Mouse (Mus musculus) stomach, embryonic 16.5 days (tissue): ENCODE measurements around the gene Nup210. TPM values are rescaled to one million over a fixed set of nuclear protein-coding genes. Genes with fewer than 3 reads are reported as not detected.
A peak's percentile ranks its signal among the peaks of the same experiment; 100 is the strongest.
"Not testable (repeated sequence)": the region's sequence is repeated elsewhere in the genome, so short reads cannot be mapped to it uniquely, and the experiment has no call there.

Experiments used
- ATAC-seq: fragments of 200-750 bp; cut with Nextera tagmentation; 2 replicates; pipeline ENCODE4 v1.8.0; 2017; ENCODE audit warnings: moderate number of reproducible peaks, moderate TSS enrichment; ENCODE audit not compliant: insufficient read depth, low FRiP score
- H3K27ac ChIP-seq: fragments of 300-500 bp; sonication (generic); 2 replicates; pipeline ENCODE4 v1.5.1; 2014; ENCODE audit warnings: low read length
- H3K27me3 ChIP-seq: fragments of 300-500 bp; sonication (generic); 2 replicates; pipeline ENCODE4 v1.6.1; 2014; ENCODE audit warnings: low read length, control low read depth, mixed read lengths; ENCODE audit not compliant: control insufficient read depth, insufficient read depth
- H3K36me3 ChIP-seq: fragments of 300-500 bp; sonication (generic); 2 replicates; pipeline ENCODE4 v1.6.1; 2014; ENCODE audit warnings: low read length; ENCODE audit not compliant: control insufficient read depth, insufficient read depth
- H3K4me1 ChIP-seq: fragments of 300-500 bp; sonication (generic); 2 replicates; pipeline ENCODE4 v1.6.1; 2014; ENCODE audit warnings: low read length, control low read depth, mixed read lengths; ENCODE audit not compliant: control insufficient read depth, insufficient read depth
- H3K4me2 ChIP-seq: fragments of 300-500 bp; sonication (generic); 2 replicates; pipeline ENCODE4 v1.6.1; 2014; ENCODE audit warnings: low read depth, low read length, mixed read lengths
- H3K4me3 ChIP-seq: fragments of 300-500 bp; sonication (generic); replicated peaks from 2 replicates; pipeline ENCODE4 v1.5.1; 2014; ENCODE audit warnings: mild to moderate bottlenecking, low read length
- H3K9ac ChIP-seq: fragments of 300-500 bp; sonication (generic); 2 replicates; pipeline ENCODE4 v1.6.1; 2014; ENCODE audit warnings: low read length
- H3K9me3 ChIP-seq: fragments of 300-500 bp; sonication (generic); replicated peaks from 2 replicates; pipeline ENCODE4 v1.6.1; 2016; ENCODE audit warnings: low read length, control low read depth; ENCODE audit not compliant: control insufficient read depth
- WGBS: fragments of 180-500 bp; shearing (Covaris S2); extraction: QIAGEN DNeasy Blood & Tissue Kit; methylation state at CpG from one replicate; pipeline ENCODE4 v1.1.7; 2014; 5-methylcytosine and 5-hydroxymethylcytosine counted together
- polyA plus RNA-seq: library from polyadenylated mRNA; unstranded; fragments of >200 nt; fragmentation: Nextera tagmentation; extraction: Ambion mirVana; gene quantifications from 2 replicates; pipeline ENCODE4 v1.2.1, GENCODE M21; 2015

Nup210 gene
- polyA plus RNA-seq, 1 experiment from 2014 or later: 12.9 TPM

GRCm38 (mm10) chr6:91111141-91111953, 5.3 kb downstream of the Nup210 start:
- Histone ChIP-seq H3K9me3 (no peaks in the 10 kb centered on the region), H3K27ac (no peak overlapping the region), H3K9ac (no peak overlapping the region), H3K4me2 (no peak overlapping the region), H3K4me1 (peaks cover 14% of the 10 kb centered on the region; the same call in 1 of the 2 replicates), H3K27me3 (no peaks in the 10 kb centered on the region), H3K36me3 (no peaks in the 10 kb centered on the region), H3K4me3 (no peak overlapping the region)
- ATAC-seq: no peak
- 70% methylated on average over 10 of the region's 10 CpGs for WGBS

GRCm38 (mm10) chr6:91110323-91111020, 6.2 kb downstream of the Nup210 start:
- H3K27me3 ChIP-seq: no peaks in the 10 kb centered on the region
- 57% methylated on average over 13 of the region's 13 CpGs for WGBS
- H3K4me3 ChIP-seq: no peak overlapping the region
- H3K9ac ChIP-seq: 0 out of 2 replicates have a peak overlapping the region, but pooled peaks have one; percentile 21
- H3K4me2 ChIP-seq: 0 out of 2 replicates have a peak overlapping the region, but pooled peaks have one; percentile 4
- H3K27ac ChIP-seq: no peak overlapping the region
- H3K4me1 ChIP-seq: peaks cover 6% of the 10 kb centered on the region; the same call in 1 of the 2 replicates
- no peak for ATAC-seq
- no peaks in the 10 kb centered on the region for H3K36me3 ChIP-seq
- no peaks in the 10 kb centered on the region for H3K9me3 ChIP-seq

- no peaks in the 10 kb centered on the region for H3K27me3 ChIP-seq
- no peak for ATAC-seq
These were observed 7.1 kb downstream of the Nup210 start for GRCm38 (mm10) chr6:91109489-91109888.

GRCm38 (mm10) chr6:91108917-91109450, 7.6 kb downstream of the Nup210 start:
- Histone ChIP-seq H3K36me3 (no peaks in the 10 kb centered on the region), H3K4me2 (no peak overlapping the region), H3K9ac (no peak overlapping the region), H3K4me1 (peaks cover 4% of the 10 kb centered on the region; the same call in 1 of the 2 replicates), H3K27ac (no peak overlapping the region), H3K4me3 (no peak overlapping the region), H3K9me3 (no peaks in the 10 kb centered on the region), H3K27me3 (no peaks in the 10 kb centered on the region)
- no peak for ATAC-seq
- 90% methylated on average over 2 of the region's 2 CpGs for WGBS

More at GRCm38 (mm10) chr6:91109489-91109888, 7.1 kb downstream of the Nup210 start:
- H3K4me3 ChIP-seq: no peak overlapping the region
- peaks cover 3% of the 10 kb centered on the region; the same call in 1 of the 2 replicates for H3K4me1 ChIP-seq
- no peaks in the 10 kb centered on the region for H3K36me3 ChIP-seq
- no peak overlapping the region for H3K27ac ChIP-seq
- no peaks in the 10 kb centered on the region for H3K9me3 ChIP-seq
- H3K4me2 ChIP-seq: no peak overlapping the region
- no peak overlapping the region for H3K9ac ChIP-seq

- Histone ChIP-seq H3K4me3 (no peak overlapping the region), H3K4me2 (no peak overlapping the region), H3K27me3 (no peaks in the 10 kb centered on the region), H3K9me3 (no peaks in the 10 kb centered on the region), H3K36me3 (no peaks in the 10 kb centered on the region), H3K27ac (no peak overlapping the region), H3K9ac (no peak overlapping the region), H3K4me1 (peaks cover 4% of the 10 kb centered on the region; the same call in 1 of the 2 replicates)
- ATAC-seq: no peak
- WGBS: 76% methylated on average over 3 of the region's 3 CpGs
These were observed 8.2 kb downstream of the Nup210 start for GRCm38 (mm10) chr6:91108301-91108916.

GRCm38 (mm10) chr6:91105400-91106129, 11.1 kb downstream of the Nup210 start:
- ATAC-seq: no peak
- Histone ChIP-seq H3K27me3 (no peaks in the 10 kb centered on the region), H3K4me3 (no peak overlapping the region), H3K9me3 (no peaks in the 10 kb centered on the region), H3K9ac (no peak overlapping the region), H3K4me2 (no peak overlapping the region), H3K4me1 (peaks cover 4% of the 10 kb centered on the region; the same call in 1 of the 2 replicates), H3K36me3 (no peaks in the 10 kb centered on the region), H3K27ac (no peak overlapping the region)
- 81% methylated on average over 2 of the region's 2 CpGs for WGBS

GRCm38 (mm10) chr6:91104765-91105399, 11.7 kb downstream of the Nup210 start:
- Histone ChIP-seq H3K27ac (no peak overlapping the region), H3K9ac (no peak overlapping the region), H3K9me3 (no peaks in the 10 kb centered on the region), H3K27me3 (no peaks in the 10 kb centered on the region), H3K4me3 (no peak overlapping the region), H3K36me3 (no peaks in the 10 kb centered on the region), H3K4me2 (no peak overlapping the region), H3K4me1 (peaks cover 4% of the 10 kb centered on the region; the same call in 1 of the 2 replicates)
- peak; percentile 62; the same call in 1 of the 2 replicates for ATAC-seq
- 49% methylated on average over 3 of the region's 3 CpGs for WGBS

GRCm38 (mm10) chr6:91103421-91103820, 13.2 kb downstream of the Nup210 start:
- H3K4me2 ChIP-seq, H3K27ac ChIP-seq, H3K4me3 ChIP-seq, H3K9me3 ChIP-seq, H3K27me3 ChIP-seq, H3K4me1 ChIP-seq, H3K36me3 ChIP-seq, H3K9ac ChIP-seq, ATAC-seq: not testable (repeated sequence)
- WGBS: 84% methylated on average over 1 of the region's 1 CpGs
